Mouse (Mus musculus): ENCODE results near the gene Jtb.
A peak's percentile ranks its signal among the peaks of the same experiment; 100 is the strongest.
"Not testable (repeated sequence)": the region's sequence is repeated elsewhere in the genome, so short reads cannot be mapped to it uniquely, and the experiment has no call there.

Gene Jtb

GRCm38 (mm10) chr3:90222941-90223340 lies 8.5 kb upstream of the Jtb start:
- no peak for DNase-seq (ENCODE audit: low read depth in 2 of 2, low spot score in 2 of 2)

- no peak for DNase-seq (ENCODE audit: low read depth in 2 of 2, low spot score in 2 of 2)
Observed at GRCm38 (mm10) chr3:90224331-90224730, 7.1 kb upstream of the Jtb start.

GRCm38 (mm10) chr3:90231075-90231474 lies 322 bp upstream of the Jtb start:
- no peak for DNase-seq (ENCODE audit: low read depth in 2 of 2, low spot score in 2 of 2)

GRCm38 (mm10) chr3:90241251-90241650 lies 9.9 kb downstream of the Jtb start:
- DNase-seq (ENCODE audit: low read depth in 2 of 2, low spot score in 2 of 2): no peak

- no peak for DNase-seq (ENCODE audit: low read depth in 2 of 2, low spot score in 2 of 2)
Observed at GRCm38 (mm10) chr3:90241669-90242358, 10.4 kb downstream of the Jtb start.

- no peak for DNase-seq (ENCODE audit: low read depth in 2 of 2, low spot score in 2 of 2)
Observed at GRCm38 (mm10) chr3:90242984-90243775, 11.8 kb downstream of the Jtb start, which contains the start of gene Creb3l4. Gene Creb3l4, minus strand, starts transcription at chr3:90243512.

- DNase-seq (ENCODE audit: low read depth in 2 of 2, low spot score in 2 of 2): no peak
Observed at GRCm38 (mm10) chr3:90245406-90245805, 14.0 kb downstream of the Jtb start.

GRCm38 (mm10) chr3:90247630-90247959 lies 16.2 kb downstream of the Jtb start:
- DNase-seq (ENCODE audit: low read depth in 2 of 2, low spot score in 2 of 2): no peak

- DNase-seq (ENCODE audit: low read depth in 2 of 2, low spot score in 2 of 2): peak; percentile 70 to 79
Observed at GRCm38 (mm10) chr3:90247960-90248745, 16.8 kb downstream of the Jtb start, which contains the start of gene Slc39a1. Gene Slc39a1, plus strand, starts transcription at chr3:90248172.

- DNase-seq (ENCODE audit: low read depth in 2 of 2, low spot score in 2 of 2): no peak
Observed at GRCm38 (mm10) chr3:90248746-90249100, 17.3 kb downstream of the Jtb start.

GRCm38 (mm10) chr3:90250791-90251190 lies 19.4 kb downstream of the Jtb start:
- DNase-seq (ENCODE audit: low read depth in 2 of 2, low spot score in 2 of 2): no peak

- DNase-seq (ENCODE audit: low read depth in 2 of 2, low spot score in 2 of 2): not testable (repeated sequence)
Observed at GRCm38 (mm10) chr3:90251731-90252226, 20.4 kb downstream of the Jtb start.

GRCm38 (mm10) chr3:90252659-90253058 lies 21.3 kb downstream of the Jtb start:
- DNase-seq (ENCODE audit: low read depth in 2 of 2, low spot score in 2 of 2): not testable (repeated sequence)

- not testable (repeated sequence) for DNase-seq (ENCODE audit: low read depth in 2 of 2, low spot score in 2 of 2)
Observed at GRCm38 (mm10) chr3:90253174-90253573, 21.8 kb downstream of the Jtb start.

GRCm38 (mm10) chr3:90253653-90254418 lies 22.4 kb downstream of the Jtb start, which contains the start of gene Crtc2:
Gene Crtc2, plus strand, starts transcription at chr3:90254163.
- peak; percentile 84 to 87 for DNase-seq (ENCODE audit: low read depth in 2 of 2, low spot score in 2 of 2)

- no peak for DNase-seq (ENCODE audit: low read depth in 2 of 2, low spot score in 2 of 2)
Observed at GRCm38 (mm10) chr3:90254419-90255193, 23.2 kb downstream of the Jtb start.

GRCm38 (mm10) chr3:90255194-90255565 lies 23.8 kb downstream of the Jtb start:
- no peak for DNase-seq (ENCODE audit: low read depth in 2 of 2, low spot score in 2 of 2)

GRCm38 (mm10) chr3:90255784-90256353 lies 24.5 kb downstream of the Jtb start:
- DNase-seq (ENCODE audit: low read depth in 2 of 2, low spot score in 2 of 2): no peak

GRCm38 (mm10) chr3:90256731-90257530 lies 25.5 kb downstream of the Jtb start:
- no peak for DNase-seq (ENCODE audit: low read depth in 2 of 2, low spot score in 2 of 2)

Data from CD8-positive naive resting alpha-beta T cell, adult 2 months (primary cell).